Mouse (Mus musculus) fibroblast of lung, adult 2 months (primary cell): ENCODE results near the gene Mup16.
"Not testable (repeated sequence)": the region's sequence is repeated elsewhere in the genome, so short reads cannot be mapped to it uniquely, and the experiment has no call there.

Experiments used
- DNase-seq: peaks from one replicate; pipeline ENCODE4 v3.0.0-alpha.2; 2011; ENCODE audit warnings: low read depth

Mup16 gene

DNA sequence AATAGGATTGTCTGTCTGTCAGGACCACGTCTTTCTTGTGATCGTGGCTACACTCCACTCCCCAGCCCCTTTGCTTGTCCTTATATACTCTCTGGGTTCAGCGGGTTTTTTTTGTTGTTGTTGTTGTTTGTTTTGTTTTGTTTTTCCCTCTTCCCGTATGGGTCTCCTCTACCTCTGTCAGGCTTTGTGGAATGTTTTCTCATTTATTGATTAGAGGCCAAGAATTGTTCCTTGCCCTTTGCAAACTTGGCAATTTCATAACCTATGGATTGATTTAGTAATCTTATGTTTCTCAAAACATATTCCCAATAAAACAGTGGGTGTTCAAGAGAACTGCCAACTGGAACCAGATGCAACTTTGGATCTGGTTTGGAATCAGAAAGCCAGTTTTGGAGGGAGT is at the start of gene Mup16:
Gene Mup16 (minus strand): TSS at position 101 of the 400 bp plus-strand sequence.
- DNase-seq = not testable (repeated sequence)

GRCm38 (mm10) chr4:61555887-61556286 is 36.6 kb upstream of the Mup16 start:
- DNase-seq = not testable (repeated sequence)
